Mouse (Mus musculus): ENCODE measurements at regions not wholly inside any gene's neighbourhood (a gene's known extent, or its start where the extent isn't known, plus 50 kb on each side); places are given as distances from the start of the nearest gene placed in this dataset.

DNA sequence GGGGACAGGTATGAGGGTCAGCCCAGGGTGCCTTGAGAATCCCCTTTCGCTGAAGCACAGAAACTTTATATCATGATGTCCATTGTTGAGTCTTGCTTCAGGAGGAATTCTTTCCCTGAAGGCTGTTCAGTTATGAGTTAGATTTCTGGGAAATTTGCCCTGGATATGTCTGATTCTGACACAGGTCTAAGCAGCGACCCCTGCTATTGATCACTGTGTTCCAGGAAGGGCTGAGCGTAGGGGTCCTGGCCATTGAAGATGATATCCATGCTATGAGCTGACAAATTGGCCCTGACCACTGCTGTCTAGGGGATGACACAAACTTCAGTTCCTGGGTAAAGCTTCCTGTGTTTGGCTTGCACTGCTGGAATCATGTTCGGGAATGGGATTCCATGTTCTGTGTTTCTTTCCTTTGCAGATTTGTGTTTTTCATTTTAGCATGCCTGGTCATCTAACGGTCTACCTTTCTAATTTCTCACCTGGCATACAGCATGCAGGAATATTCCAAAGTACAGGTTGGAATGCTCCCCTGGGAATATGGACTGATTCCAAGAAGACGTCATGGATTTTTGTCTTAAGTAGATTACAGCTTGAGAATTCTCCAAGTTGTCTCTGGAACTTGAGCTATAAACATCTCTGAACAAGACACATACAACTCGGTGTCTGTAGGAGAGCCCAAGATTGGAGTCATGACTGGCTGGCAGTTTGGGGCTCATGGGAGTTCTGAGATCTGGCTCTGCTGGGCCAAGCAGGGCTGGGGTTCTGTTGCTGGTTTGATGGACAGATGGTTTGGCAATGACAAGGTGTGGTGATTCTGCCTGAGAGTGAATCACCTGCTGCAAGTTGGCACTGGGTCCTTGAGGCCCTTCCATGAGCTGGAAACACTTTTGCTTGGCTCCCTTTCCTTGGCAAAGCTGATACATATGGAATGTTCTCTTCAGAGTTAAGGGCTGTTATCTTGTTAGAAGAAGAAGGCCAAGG, 104.4 kb downstream of the Ttc32 start:
- H3K36me3 ChIP-seq = no peaks in the 10 kb centered on the region
- no peak overlapping the region for H3K4me3 ChIP-seq
- ATAC-seq (ENCODE audit: borderline replicate concordance, extremely low read depth, low FRiP score, low TSS enrichment) = no peak
- H3K4me1 ChIP-seq = no peaks in the 10 kb centered on the region
- H3K27ac ChIP-seq = no peak overlapping the region
- no peak overlapping the region for H3K4me2 ChIP-seq
- H3K9ac ChIP-seq = no peak overlapping the region
- H3K27me3 ChIP-seq = no peaks in the 10 kb centered on the region
- WGBS = 85% methylated on average over 7 of the region's 7 CpGs
- no peaks in the 10 kb centered on the region for H3K9me3 ChIP-seq

DNA sequence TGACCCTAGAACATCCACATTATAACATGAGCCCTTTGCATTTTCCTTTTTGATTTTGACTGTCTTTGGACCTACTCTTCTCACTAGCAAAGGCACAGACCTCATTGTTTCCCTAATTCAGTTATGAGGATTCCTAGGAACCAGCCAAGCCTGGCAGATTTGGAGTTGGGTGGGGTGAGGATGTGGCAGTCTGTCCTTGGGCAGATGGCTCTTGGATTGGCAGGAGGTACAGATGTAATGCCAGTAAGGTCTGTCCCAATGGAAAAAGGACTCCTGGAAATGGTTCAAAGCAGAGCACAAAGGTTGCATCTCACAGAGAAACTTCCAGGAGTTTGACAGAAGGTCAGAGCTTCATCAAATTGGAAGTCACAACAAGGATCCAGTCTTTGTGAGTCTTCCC, 121.2 kb downstream of the Ttc32 start:
- H3K9me3 ChIP-seq = no peaks in the 10 kb centered on the region
- H3K4me3 ChIP-seq = no peak overlapping the region
- H3K4me2 ChIP-seq = no peak overlapping the region
- no peak overlapping the region for H3K9ac ChIP-seq
- no peak for ATAC-seq (ENCODE audit: borderline replicate concordance, extremely low read depth, low FRiP score, low TSS enrichment)
- H3K4me1 ChIP-seq = no peaks in the 10 kb centered on the region
- no peaks in the 10 kb centered on the region for H3K36me3 ChIP-seq
- no peaks in the 10 kb centered on the region for H3K27me3 ChIP-seq
- H3K27ac ChIP-seq = no peak overlapping the region

- Histone ChIP-seq H3K9ac (no peak overlapping the region), H3K4me3 (no peak overlapping the region), H3K4me2 (no peak overlapping the region), H3K27ac (no peak overlapping the region), H3K27me3 (no peaks in the 10 kb centered on the region), H3K4me1 (no peaks in the 10 kb centered on the region), H3K9me3 (no peaks in the 10 kb centered on the region), H3K36me3 (no peaks in the 10 kb centered on the region)
- no peak for ATAC-seq (ENCODE audit: borderline replicate concordance, extremely low read depth, low FRiP score, low TSS enrichment)
- WGBS = 77% methylated on average over 1 of the region's 1 CpGs
Measured at GRCm38 (mm10) chr12:9151426-9151825, 121.6 kb downstream of the Ttc32 start.

- WGBS = 78% methylated on average over 2 of the region's 2 CpGs
- H3K27me3 ChIP-seq = no peaks in the 10 kb centered on the region
- no peaks in the 10 kb centered on the region for H3K36me3 ChIP-seq
- H3K9me3 ChIP-seq = no peaks in the 10 kb centered on the region
- H3K4me2 ChIP-seq = no peak overlapping the region
- no peaks in the 10 kb centered on the region for H3K4me1 ChIP-seq
- no peak overlapping the region for H3K9ac ChIP-seq
- no peak overlapping the region for H3K4me3 ChIP-seq
- H3K27ac ChIP-seq = no peak overlapping the region
- no peak for ATAC-seq (ENCODE audit: borderline replicate concordance, extremely low read depth, low FRiP score, low TSS enrichment)
Measured at GRCm38 (mm10) chr12:9154491-9154890, 124.7 kb downstream of the Ttc32 start.

DNA sequence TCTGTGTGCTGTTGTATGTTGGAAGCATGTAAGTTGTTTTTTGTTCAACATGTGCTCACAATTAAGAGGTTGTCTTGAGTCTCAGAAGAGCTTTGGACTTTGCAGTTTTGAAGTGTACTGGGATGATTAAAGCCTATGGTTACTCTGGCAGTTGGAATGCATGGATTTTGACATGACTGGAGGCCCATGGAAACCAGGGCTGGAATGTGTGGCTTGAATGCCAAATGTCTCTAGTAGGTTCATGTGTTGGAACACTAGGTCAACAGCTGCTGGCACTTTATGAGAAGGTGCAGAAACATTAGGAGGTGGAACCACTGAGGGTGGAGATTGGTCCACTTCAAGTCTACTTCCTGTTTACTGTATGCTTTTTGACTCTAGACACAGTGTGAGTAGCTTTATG, 127.0 kb downstream of the Ttc32 start:
- H3K4me2 ChIP-seq = no peak overlapping the region
- no peaks in the 10 kb centered on the region for H3K36me3 ChIP-seq
- no peaks in the 10 kb centered on the region for H3K4me1 ChIP-seq
- no peak overlapping the region for H3K9ac ChIP-seq
- no peaks in the 10 kb centered on the region for H3K27me3 ChIP-seq
- H3K4me3 ChIP-seq = no peak overlapping the region
- no peaks in the 10 kb centered on the region for H3K9me3 ChIP-seq
- no peak overlapping the region for H3K27ac ChIP-seq
- no peak for ATAC-seq (ENCODE audit: borderline replicate concordance, extremely low read depth, low FRiP score, low TSS enrichment)

GRCm38 (mm10) chr12:9158751-9159150, 129.0 kb downstream of the Ttc32 start:
- ATAC-seq (ENCODE audit: borderline replicate concordance, extremely low read depth, low FRiP score, low TSS enrichment) = no peak
- H3K4me3 ChIP-seq = no peak overlapping the region
- no peaks in the 10 kb centered on the region for H3K4me1 ChIP-seq
- H3K4me2 ChIP-seq = no peak overlapping the region
- 58% methylated on average over 5 of the region's 5 CpGs for WGBS
- H3K36me3 ChIP-seq = no peaks in the 10 kb centered on the region
- no peak overlapping the region for H3K27ac ChIP-seq
- no peaks in the 10 kb centered on the region for H3K27me3 ChIP-seq
- no peak overlapping the region for H3K9ac ChIP-seq
- H3K9me3 ChIP-seq = no peaks in the 10 kb centered on the region

DNA sequence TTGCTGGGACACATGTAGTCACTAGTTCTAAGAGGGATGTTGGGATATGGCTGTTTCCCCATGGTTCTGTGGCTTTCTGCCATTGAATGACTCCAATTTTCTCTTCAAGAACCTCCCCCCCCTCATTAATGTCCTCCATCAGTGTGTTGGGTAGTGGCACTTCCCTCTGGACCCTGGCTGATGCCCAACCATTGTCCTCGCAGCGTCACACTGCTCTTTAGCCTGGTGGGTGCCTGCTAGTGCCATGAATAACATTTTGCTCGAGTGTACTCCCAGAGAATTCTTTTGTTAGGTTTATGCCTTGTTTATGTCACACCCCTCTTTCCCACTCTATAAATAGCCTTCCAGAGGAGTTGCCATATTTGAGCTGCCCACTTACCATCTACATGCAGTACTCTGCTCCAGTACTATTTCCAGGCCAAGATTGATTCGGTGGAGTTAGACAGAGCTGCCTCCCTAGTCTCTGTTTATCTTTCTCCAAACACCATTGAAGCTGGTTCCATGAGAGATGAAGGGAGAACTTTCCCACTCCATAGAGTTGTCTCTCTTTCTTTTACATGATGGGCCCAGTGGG, 135.7 kb downstream of the Ttc32 start:
- H3K4me2 ChIP-seq = no peak overlapping the region
- no peaks in the 10 kb centered on the region for H3K9me3 ChIP-seq
- no peak for ATAC-seq (ENCODE audit: borderline replicate concordance, extremely low read depth, low FRiP score, low TSS enrichment)
- H3K36me3 ChIP-seq = no peaks in the 10 kb centered on the region
- no peaks in the 10 kb centered on the region for H3K4me1 ChIP-seq
- no peak overlapping the region for H3K27ac ChIP-seq
- WGBS = 60% methylated on average over 4 of the region's 4 CpGs
- no peak overlapping the region for H3K4me3 ChIP-seq
- H3K9ac ChIP-seq = no peak overlapping the region
- no peaks in the 10 kb centered on the region for H3K27me3 ChIP-seq

- Histone ChIP-seq H3K27ac (no peak overlapping the region), H3K27me3 (no peaks in the 10 kb centered on the region), H3K4me2 (no peak overlapping the region), H3K9me3 (no peaks in the 10 kb centered on the region), H3K36me3 (no peaks in the 10 kb centered on the region), H3K4me1 (no peaks in the 10 kb centered on the region), H3K4me3 (no peak overlapping the region), H3K9ac (no peak overlapping the region)
- ATAC-seq (ENCODE audit: borderline replicate concordance, extremely low read depth, low FRiP score, low TSS enrichment) = peak; percentile 84; the same call in 1 of the 2 replicates
- 36% methylated on average over 10 of the region's 10 CpGs for WGBS
Measured at GRCm38 (mm10) chr12:9166218-9166908, 136.6 kb downstream of the Ttc32 start.

DNA sequence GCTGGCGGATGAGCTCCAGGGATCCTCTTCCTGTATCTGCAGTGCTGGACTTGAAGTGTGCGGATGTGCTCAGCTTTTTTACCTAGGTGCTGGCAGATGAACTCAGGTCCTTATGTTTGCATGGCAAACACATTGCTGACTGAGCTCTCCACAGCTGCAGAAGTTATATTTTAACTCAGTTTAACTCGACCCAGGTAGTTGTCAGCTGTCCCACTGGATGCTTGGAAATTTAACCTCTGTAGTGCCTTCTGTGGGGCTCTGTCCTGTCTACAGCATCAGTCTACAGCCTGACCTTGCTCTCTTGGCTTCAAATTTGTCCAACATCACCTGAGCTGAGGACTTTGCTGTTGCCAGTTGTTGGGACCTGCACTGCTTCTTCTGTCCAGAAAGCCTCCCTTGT, 139.2 kb downstream of the Ttc32 start:
- Histone ChIP-seq H3K36me3 (no peaks in the 10 kb centered on the region), H3K4me1 (no peaks in the 10 kb centered on the region), H3K9me3 (no peaks in the 10 kb centered on the region), H3K27ac (no peak overlapping the region), H3K4me2 (no peak overlapping the region), H3K9ac (no peak overlapping the region), H3K27me3 (no peaks in the 10 kb centered on the region), H3K4me3 (no peak overlapping the region)
- 41% methylated on average over 3 of the region's 3 CpGs for WGBS
- ATAC-seq (ENCODE audit: borderline replicate concordance, extremely low read depth, low FRiP score, low TSS enrichment) = no peak

DNA sequence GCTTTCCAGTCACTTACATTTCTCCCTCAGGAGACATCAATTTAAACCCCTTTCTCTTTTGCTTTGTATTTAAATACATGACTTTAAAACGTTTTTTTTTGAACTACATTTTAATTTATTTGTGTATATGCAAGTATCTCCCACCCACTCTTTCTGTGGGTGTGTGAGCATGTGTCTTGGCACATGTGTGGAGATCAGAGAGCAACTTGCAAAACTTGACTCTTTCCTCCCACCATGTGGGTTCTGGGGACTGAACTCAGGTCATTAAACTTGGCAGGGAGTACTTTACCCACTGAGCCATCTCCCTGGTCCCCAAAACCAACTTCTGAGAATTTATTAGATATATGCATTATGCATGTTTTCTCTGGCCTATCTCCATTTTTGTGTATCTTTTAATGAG, 143.9 kb downstream of the Ttc32 start:
- Histone ChIP-seq H3K4me2 (no peak overlapping the region), H3K4me1 (0 out of 2 replicates have a peak, but pooled peaks cover 4% of the 10 kb centered on the region), H3K27ac (no peak overlapping the region), H3K9me3 (no peaks in the 10 kb centered on the region), H3K9ac (no peak overlapping the region), H3K4me3 (no peak overlapping the region), H3K36me3 (no peaks in the 10 kb centered on the region), H3K27me3 (no peaks in the 10 kb centered on the region)
- WGBS = 2% methylated on average over 1 of the region's 1 CpGs
- no peak for ATAC-seq (ENCODE audit: borderline replicate concordance, extremely low read depth, low FRiP score, low TSS enrichment)

- 21% methylated on average over 9 of the region's 9 CpGs for WGBS
- ATAC-seq (ENCODE audit: borderline replicate concordance, extremely low read depth, low FRiP score, low TSS enrichment) = no peak
- H3K4me2 ChIP-seq = no peak overlapping the region
Measured at GRCm38 (mm10) chr12:9174327-9174726, 144.5 kb downstream of the Ttc32 start.

DNA sequence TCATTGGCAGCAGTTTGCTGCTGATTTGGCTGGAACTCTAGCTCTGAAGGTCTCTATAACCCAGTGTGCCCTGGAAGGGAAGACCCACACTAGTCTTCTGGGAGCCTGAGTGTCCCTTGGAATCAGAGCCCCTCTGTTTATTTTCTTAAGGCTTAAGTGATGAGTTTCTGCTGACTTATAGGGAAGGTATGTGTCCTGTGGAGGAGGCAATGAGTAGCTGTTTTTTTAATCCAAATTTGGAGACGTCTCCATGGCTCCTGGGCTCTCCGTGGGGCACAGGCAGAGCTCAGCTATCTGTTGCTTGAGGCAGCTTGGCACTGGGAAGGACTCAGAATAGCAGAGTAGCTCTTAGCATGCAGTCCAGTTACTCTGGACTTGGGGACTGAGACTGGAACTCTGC, 146.4 kb downstream of the Ttc32 start:
- no peaks in the 10 kb centered on the region for H3K36me3 ChIP-seq
- H3K4me1 ChIP-seq = 0 out of 2 replicates have a peak, but pooled peaks cover 4% of the 10 kb centered on the region
- no peaks in the 10 kb centered on the region for H3K9me3 ChIP-seq
- H3K9ac ChIP-seq = no peak overlapping the region
- WGBS = 21% methylated on average over 2 of the region's 2 CpGs
- no peak overlapping the region for H3K4me3 ChIP-seq
- no peak overlapping the region for H3K27ac ChIP-seq
- no peak overlapping the region for H3K4me2 ChIP-seq
- H3K27me3 ChIP-seq = no peaks in the 10 kb centered on the region
- no peak for ATAC-seq (ENCODE audit: borderline replicate concordance, extremely low read depth, low FRiP score, low TSS enrichment)

More at GRCm38 (mm10) chr12:9174327-9174726, 144.5 kb downstream of the Ttc32 start:
- no peak overlapping the region for H3K27ac ChIP-seq
- no peaks in the 10 kb centered on the region for H3K9me3 ChIP-seq
- 0 out of 2 replicates have a peak, but pooled peaks cover 4% of the 10 kb centered on the region for H3K4me1 ChIP-seq
- H3K36me3 ChIP-seq = no peaks in the 10 kb centered on the region
- no peaks in the 10 kb centered on the region for H3K27me3 ChIP-seq
- H3K9ac ChIP-seq = no peak overlapping the region
- H3K4me3 ChIP-seq = no peak overlapping the region

Measured in lung, embryonic 15.5 days (tissue).